Mouse (Mus musculus) c-Kit-positive CD71-positive TER-119-positive erythroid progenitor cells, embryonic 14.5 days (primary cell): ENCODE measurements around the gene Med13l.
"Not testable (repeated sequence)": the region's sequence is repeated elsewhere in the genome, so short reads cannot be mapped to it uniquely, and the experiment has no call there.

Source experiments
- DNase-seq: peaks from one replicate; pipeline ENCODE4 v3.0.0-alpha.2; 2013; ENCODE audit warnings: low spot score

Med13l gene

GRCm38 (mm10) chr5:118632346-118632745 is 71.9 kb downstream of the Med13l start:
- no peak for DNase-seq

GRCm38 (mm10) chr5:118633106-118633505 is 72.6 kb downstream of the Med13l start:
- DNase-seq, result no peak

- DNase-seq, result no peak
Measured at GRCm38 (mm10) chr5:118635476-118636187, 75.2 kb downstream of the Med13l start.

GRCm38 (mm10) chr5:118636399-118637369 is 76.2 kb downstream of the Med13l start:
- no peak for DNase-seq

GRCm38 (mm10) chr5:118637931-118638330 is 77.5 kb downstream of the Med13l start:
- no peak for DNase-seq

GRCm38 (mm10) chr5:118638534-118639109 is 78.1 kb downstream of the Med13l start:
- DNase-seq, result no peak

- no peak for DNase-seq
Measured at GRCm38 (mm10) chr5:118639117-118639707, 78.7 kb downstream of the Med13l start.

- no peak for DNase-seq
Measured at GRCm38 (mm10) chr5:118644041-118644440, 83.6 kb downstream of the Med13l start.

GRCm38 (mm10) chr5:118644511-118644910 is 84.0 kb downstream of the Med13l start:
- DNase-seq, result no peak

GRCm38 (mm10) chr5:118645196-118645805 is 84.8 kb downstream of the Med13l start:
- no peak for DNase-seq

- DNase-seq, result no peak
Measured at GRCm38 (mm10) chr5:118646897-118647296, 86.4 kb downstream of the Med13l start.

- no peak for DNase-seq
Measured at GRCm38 (mm10) chr5:118647384-118647783, 86.9 kb downstream of the Med13l start.

- no peak for DNase-seq
Measured at GRCm38 (mm10) chr5:118649215-118650006, 88.9 kb downstream of the Med13l start.

GRCm38 (mm10) chr5:118650007-118650548 is 89.6 kb downstream of the Med13l start:
- DNase-seq, result no peak

GRCm38 (mm10) chr5:118650746-118651145 is 90.3 kb downstream of the Med13l start:
- no peak for DNase-seq

GRCm38 (mm10) chr5:118652611-118653010 is 92.1 kb downstream of the Med13l start:
- no peak for DNase-seq

- DNase-seq, result not testable (repeated sequence)
Measured at GRCm38 (mm10) chr5:118653119-118653518, 92.6 kb downstream of the Med13l start.

GRCm38 (mm10) chr5:118654599-118654998 is 94.1 kb downstream of the Med13l start:
- no peak for DNase-seq

- no peak for DNase-seq
Measured at GRCm38 (mm10) chr5:118655025-118655424, 94.5 kb downstream of the Med13l start.

GRCm38 (mm10) chr5:118655428-118655827 is 94.9 kb downstream of the Med13l start:
- no peak for DNase-seq

GRCm38 (mm10) chr5:118655966-118656365 is 95.5 kb downstream of the Med13l start:
- DNase-seq, result no peak
